Mouse (Mus musculus) G1E (cell line): ENCODE measurements around the gene Gpat3.

Experiments
- CTCF ChIP-seq: IDR thresholded peaks from 2 replicates; pipeline ENCODE4 v1.5.1; 2012; ENCODE audit warnings: low read depth, low read length, inconsistent platforms, mixed read lengths
- GATA1 ChIP-seq: IDR thresholded peaks from 2 replicates; pipeline ENCODE4 v1.6.1; 2012; ENCODE audit warnings: borderline replicate concordance, low read length, inconsistent platforms, mixed read lengths
- GATA2 ChIP-seq: IDR thresholded peaks from 2 replicates; pipeline ENCODE4 v1.6.1; 2012; ENCODE audit warnings: low read depth, low read length, inconsistent platforms, borderline replicate concordance
- POLR2AphosphoS5 ChIP-seq: IDR thresholded peaks from 2 replicates; pipeline ENCODE4 v1.6.1; 2012; ENCODE audit warnings: low read depth, low read length, inconsistent platforms; ENCODE audit not compliant: insufficient replicate concordance

- TF ChIP-seq CTCF (no peak), POLR2AphosphoS5 (no peak), GATA2 (no peak), GATA1 (no peak)
These were observed 31.5 kb downstream of the Gpat3 start for GRCm38 (mm10) chr5:100877021-100877420.
